ENCODE assay signal across 11 mouse cellular contexts in genomic region chr5:134946063-134946856, GRCm38 (mm10). TPM values are rescaled to one million over a fixed set of nuclear protein-coding genes. Genes with fewer than 3 reads are reported as not detected.
DNase-seq lines count a peak whose midpoint lies in the region; ATAC-seq and TF ChIP-seq lines count a peak whose summit lies in the region.
"Had no signal": no experiment of that assay in that cellular context is flagged by ENCODE, and none has a peak within 500 bp of the region (broad histone marks: within the 10 kb centered on the region; RNA-seq: fewer than 3 reads in every experiment).

No protein-coding gene starts in this region.

- DNase-seq in heart, adult 2 months, result no peak
- no peak for DNase-seq in neural tube, embryonic 11.5 days (ENCODE audit: low spot score)
- DNase-seq in adrenal gland, adult 8-10 months, result no peak
- DNase-seq in adipocyte (ENCODE audit: low spot score), result no peak
- DNase-seq: adrenal gland, postnatal 25 days; spleen, adult 18-20 months had no signal

- TF ChIP-seq POLR2A in heart, adult 2 months (IDR thresholded peaks at IDR 0.05; ENCODE audit: insufficient read depth, low read depth, low read length), result no peak
- no peak for TF ChIP-seq POLR2A in small intestine, adult 2 months (IDR thresholded peaks at IDR 0.05; ENCODE audit: low read depth, low read length)

- no peak overlapping the region for H3K9ac ChIP-seq in heart, embryonic 15.5 days
- no peak overlapping the region for H3K9ac ChIP-seq in heart, adult 2 months (ENCODE audit: low read depth, low read length)
- no peak overlapping the region for H3K9ac ChIP-seq in neural tube, embryonic 11.5 days (ENCODE audit: low read length)
- no peak overlapping the region for H3K9ac ChIP-seq in neural tube, embryonic 15.5 days (replicated peaks)
- peak overlapping the region; percentile 35 for H3K9ac ChIP-seq in hindbrain, embryonic 12.5 days

- peak overlapping the region; percentile 28 for H3K4me3 ChIP-seq in heart, embryonic 15.5 days
- no peak overlapping the region for H3K4me3 ChIP-seq in heart, adult 2 months
- H3K4me3 ChIP-seq in neural tube, embryonic 11.5 days (ENCODE audit: low read depth, low read length), result no peak overlapping the region
- no peak overlapping the region for H3K4me3 ChIP-seq in neural tube, embryonic 15.5 days (replicated peaks)
- H3K4me3 ChIP-seq in hindbrain, embryonic 12.5 days, result peak overlapping the region; percentile 15
- peak overlapping the region; percentile 60 for H3K4me3 ChIP-seq in small intestine, adult 2 months (ENCODE audit: low read depth, low read length)
- H3K4me3 ChIP-seq: myocyte had no signal

- H3K4me2 ChIP-seq in heart, embryonic 15.5 days, result peak overlapping the region; percentile 39
- peak overlapping the region; percentile 10; the same call in 1 of the 2 replicates for H3K4me2 ChIP-seq in neural tube, embryonic 11.5 days (ENCODE audit: low read depth)
- H3K4me2 ChIP-seq in neural tube, embryonic 15.5 days, result no peak overlapping the region
- peak overlapping the region; percentile 33; the same call in 1 of the 2 replicates for H3K4me2 ChIP-seq in hindbrain, embryonic 12.5 days (replicated peaks)

- WGBS in heart, embryonic 15.5 days, result 30% methylated on average over 43 of the region's 43 CpGs
- 55% methylated on average over 43 of the region's 43 CpGs for WGBS in heart, adult 2 months
- 14% methylated on average over 43 of the region's 43 CpGs for WGBS in neural tube, embryonic 11.5 days
- WGBS in neural tube, embryonic 15.5 days, result 17% methylated on average over 43 of the region's 43 CpGs
- 18% methylated on average over 42 of the region's 43 CpGs for WGBS in hindbrain, embryonic 12.5 days
- 18% methylated on average over 43 of the region's 43 CpGs for WGBS in small intestine, adult 2 months

- TF ChIP-seq CTCF in heart, adult 2 months (IDR thresholded peaks at IDR 0.05), result no peak
- no peak for TF ChIP-seq CTCF in small intestine, adult 2 months (IDR thresholded peaks at IDR 0.05; ENCODE audit: extremely low read depth, insufficient read length, insufficient replicate concordance, low read depth, low read length)

- peaks cover 29% of the 10 kb centered on the region for H3K4me1 ChIP-seq in heart, embryonic 15.5 days (replicated peaks)
- H3K4me1 ChIP-seq in heart, adult 2 months (ENCODE audit: control insufficient read depth, insufficient read depth, low read length), result no peaks in the 10 kb centered on the region
- no peaks in the 10 kb centered on the region; the same call in 1 of the 2 replicates for H3K4me1 ChIP-seq in neural tube, embryonic 11.5 days (ENCODE audit: control insufficient read depth, insufficient read depth, low read length)
- H3K4me1 ChIP-seq in neural tube, embryonic 15.5 days, result peaks cover 11% of the 10 kb centered on the region
- H3K4me1 ChIP-seq in hindbrain, embryonic 12.5 days, result peaks cover 9% of the 10 kb centered on the region
- H3K4me1 ChIP-seq in small intestine, adult 2 months (ENCODE audit: control insufficient read depth, insufficient read depth, insufficient read length, low read length), result peaks cover 15% of the 10 kb centered on the region

- no peak for TF ChIP-seq EP300 in heart, adult 2 months (IDR thresholded peaks at IDR 0.05; ENCODE audit: insufficient read depth, low read depth, low read length)

- no peaks in the 10 kb centered on the region for H3K36me3 ChIP-seq in heart, embryonic 15.5 days
- H3K36me3 ChIP-seq in heart, adult 2 months (ENCODE audit: control insufficient read depth, insufficient read depth, low read length), result no peaks in the 10 kb centered on the region
- no peaks in the 10 kb centered on the region for H3K36me3 ChIP-seq in neural tube, embryonic 11.5 days (ENCODE audit: control insufficient read depth, insufficient read depth, low read length)
- H3K36me3 ChIP-seq in neural tube, embryonic 15.5 days, result no peaks in the 10 kb centered on the region
- H3K36me3 ChIP-seq in hindbrain, embryonic 12.5 days, result no peaks in the 10 kb centered on the region
- no peaks in the 10 kb centered on the region for H3K36me3 ChIP-seq in small intestine, adult 2 months (ENCODE audit: control insufficient read depth, insufficient read depth, low read length)

- no peaks in the 10 kb centered on the region for H3K79me2 ChIP-seq in heart, adult 2 months (replicated peaks; ENCODE audit: control insufficient read depth, insufficient read depth, low read length)

- no peaks in the 10 kb centered on the region for H3K9me3 ChIP-seq in heart, embryonic 15.5 days (replicated peaks)
- H3K9me3 ChIP-seq in neural tube, embryonic 11.5 days (ENCODE audit: control insufficient read depth, low read length), result no peaks in the 10 kb centered on the region
- H3K9me3 ChIP-seq in neural tube, embryonic 15.5 days (replicated peaks), result no peaks in the 10 kb centered on the region
- no peaks in the 10 kb centered on the region for H3K9me3 ChIP-seq in hindbrain, embryonic 12.5 days (replicated peaks)

- no peak overlapping the region; the same call in 1 of the 2 replicates for H3K27ac ChIP-seq in heart, embryonic 15.5 days
- H3K27ac ChIP-seq in heart, adult 2 months, result no peak overlapping the region
- H3K27ac ChIP-seq in neural tube, embryonic 11.5 days (ENCODE audit: low read depth, low read length), result no peak overlapping the region
- H3K27ac ChIP-seq in neural tube, embryonic 15.5 days (replicated peaks), result no peak overlapping the region
- no peak overlapping the region for H3K27ac ChIP-seq in hindbrain, embryonic 12.5 days
- H3K27ac ChIP-seq in small intestine, adult 2 months (ENCODE audit: insufficient read depth, low read depth, low read length), result 0 out of 2 replicates have a peak overlapping the region, but pooled peaks have one; percentile 1

- H3K27me3 ChIP-seq in heart, embryonic 15.5 days, result peaks cover 25% of the 10 kb centered on the region
- H3K27me3 ChIP-seq in heart, adult 2 months (ENCODE audit: control insufficient read depth, insufficient read depth, low read length), result no peaks in the 10 kb centered on the region
- H3K27me3 ChIP-seq in neural tube, embryonic 11.5 days (ENCODE audit: control insufficient read depth, insufficient read depth, low read length), result peaks cover 22% of the 10 kb centered on the region
- peaks cover 24% of the 10 kb centered on the region for H3K27me3 ChIP-seq in neural tube, embryonic 15.5 days (replicated peaks)
- peaks cover 41% of the 10 kb centered on the region for H3K27me3 ChIP-seq in hindbrain, embryonic 12.5 days
- peaks cover 6% of the 10 kb centered on the region for H3K27me3 ChIP-seq in small intestine, adult 2 months (ENCODE audit: control insufficient read depth, insufficient read depth, low read length)

- intact Hi-C loops in heart, adult 2 months (cut with DNase I), result no loop called here

- no peak for ATAC-seq in heart, embryonic 15.5 days (replicated peaks; ENCODE audit: insufficient number of reproducible peaks, insufficient read depth, low FRiP score, low read depth)
- ATAC-seq in neural tube, embryonic 11.5 days (ENCODE audit: insufficient read depth, low FRiP score, low TSS enrichment), result no peak
- no peak for ATAC-seq in neural tube, embryonic 15.5 days (ENCODE audit: low FRiP score)
- ATAC-seq in hindbrain, embryonic 12.5 days (ENCODE audit: low FRiP score), result no peak

RNA-seq across cellular contexts. Expression of gene Cldn4, which starts 0.5 kb away (rescaled TPM):
- polyA plus RNA-seq in heart, embryonic 15.5 days (2015; fragmentation: Nextera tagmentation; extraction: Ambion mirVana), result 1.1 and 4.2 TPM in 2 replicates
- total RNA-seq in heart, adult 2 months (2021), result not detected
- 0.68 TPM in 1 of 2 replicates, not detected in the other for polyA plus RNA-seq in heart, adult 2 months (2012; rRNA removed)
- 7.5 and 8.9 TPM in 2 replicates for polyA plus RNA-seq in neural tube, embryonic 11.5 days (2014; fragmentation: Nextera tagmentation; extraction: Ambion mirVana)
- 0.13 and 10.1 TPM in 2 replicates for polyA plus RNA-seq in neural tube, embryonic 15.5 days (2015; fragmentation: Nextera tagmentation; extraction: Ambion mirVana)
- 4.2 and 6.1 TPM in 2 replicates for polyA plus RNA-seq in hindbrain, embryonic 12.5 days (2016; fragmentation: Nextera tagmentation; extraction: Ambion mirVana)
- 112 and 571 TPM in 2 replicates for polyA plus RNA-seq in small intestine, adult 2 months (2012; rRNA removed)
- not detected for total RNA-seq in adrenal gland, adult 8-10 months (2022)
- total RNA-seq: adrenal gland, postnatal 25 days had no signal
- polyA plus RNA-seq: myocyte had no signal

RNA-seq across cellular contexts. Expression of gene Mettl27, which starts 14.1 kb away (rescaled TPM):
- 6.6 and 11.7 TPM in 2 replicates for polyA plus RNA-seq in heart, embryonic 15.5 days (2015; fragmentation: Nextera tagmentation; extraction: Ambion mirVana)
- total RNA-seq in heart, adult 2 months (2021), result 1 to 10 TPM; 4.1 to 6.7 TPM
- 2.8 TPM in 2 replicates for polyA plus RNA-seq in heart, adult 2 months (2012; rRNA removed)
- polyA plus RNA-seq in neural tube, embryonic 11.5 days (2014; fragmentation: Nextera tagmentation; extraction: Ambion mirVana), result 8.7 and 11.6 TPM in 2 replicates
- 4.2 and 9.2 TPM in 2 replicates for polyA plus RNA-seq in neural tube, embryonic 15.5 days (2015; fragmentation: Nextera tagmentation; extraction: Ambion mirVana)
- polyA plus RNA-seq in hindbrain, embryonic 12.5 days (2016; fragmentation: Nextera tagmentation; extraction: Ambion mirVana), result 10.4 and 10.5 TPM in 2 replicates
- 8.2 and 21.4 TPM in 2 replicates for polyA plus RNA-seq in small intestine, adult 2 months (2012; rRNA removed)
- total RNA-seq in adrenal gland, adult 8-10 months (2022), result 10 to 100 TPM; 22.1 to 55.7 (median 44.6) TPM

RNA-seq across cellular contexts. Expression of gene Cldn13, which starts 30.9 kb away (rescaled TPM):
- 0.43 and 1.9 TPM in 2 replicates for polyA plus RNA-seq in heart, embryonic 15.5 days (2015; fragmentation: Nextera tagmentation; extraction: Ambion mirVana)
- total RNA-seq in heart, adult 2 months (2021), result not detected
- 0.10 TPM in 1 of 2 replicates, not detected in the other for polyA plus RNA-seq in heart, adult 2 months (2012; rRNA removed)
- polyA plus RNA-seq in neural tube, embryonic 11.5 days (2014; fragmentation: Nextera tagmentation; extraction: Ambion mirVana), result 2.4 and 4.0 TPM in 2 replicates
- polyA plus RNA-seq in neural tube, embryonic 15.5 days (2015; fragmentation: Nextera tagmentation; extraction: Ambion mirVana), result not detected in 2 replicates
- polyA plus RNA-seq in hindbrain, embryonic 12.5 days (2016; fragmentation: Nextera tagmentation; extraction: Ambion mirVana), result 2.4 and 2.6 TPM in 2 replicates
- not detected in 2 replicates for polyA plus RNA-seq in small intestine, adult 2 months (2012; rRNA removed)
- total RNA-seq in adrenal gland, adult 8-10 months (2022), result not detected
- total RNA-seq: adrenal gland, postnatal 25 days had no signal
- polyA plus RNA-seq: myocyte had no signal

RNA-seq across cellular contexts. Expression of gene Tmem270, which starts 39.7 kb away (rescaled TPM):
- not detected in 2 replicates for polyA plus RNA-seq in heart, embryonic 15.5 days (2015; fragmentation: Nextera tagmentation; extraction: Ambion mirVana)
- not detected for total RNA-seq in heart, adult 2 months (2021)
- not detected in 2 replicates for polyA plus RNA-seq in heart, adult 2 months (2012; rRNA removed)
- polyA plus RNA-seq in neural tube, embryonic 11.5 days (2014; fragmentation: Nextera tagmentation; extraction: Ambion mirVana), result not detected in 2 replicates
- polyA plus RNA-seq in neural tube, embryonic 15.5 days (2015; fragmentation: Nextera tagmentation; extraction: Ambion mirVana), result not detected in 2 replicates
- polyA plus RNA-seq in hindbrain, embryonic 12.5 days (2016; fragmentation: Nextera tagmentation; extraction: Ambion mirVana), result not detected in 2 replicates
- not detected in 2 replicates for polyA plus RNA-seq in small intestine, adult 2 months (2012; rRNA removed)
- total RNA-seq in adrenal gland, adult 8-10 months (2022), result not detected
- total RNA-seq: adrenal gland, postnatal 25 days had no signal
- polyA plus RNA-seq: myocyte had no signal

RNA-seq across cellular contexts. Expression of gene Cldn3, which starts 39.8 kb away (rescaled TPM):
- polyA plus RNA-seq in heart, embryonic 15.5 days (2015; fragmentation: Nextera tagmentation; extraction: Ambion mirVana), result 7.7 and 18.1 TPM in 2 replicates
- under 1 TPM in 1 of 2 experiments, not detected in 1; 0.26 TPM for total RNA-seq in heart, adult 2 months (2021)
- 0.12 and 6.8 TPM in 2 replicates for polyA plus RNA-seq in heart, adult 2 months (2012; rRNA removed)
- polyA plus RNA-seq in neural tube, embryonic 11.5 days (2014; fragmentation: Nextera tagmentation; extraction: Ambion mirVana), result 2.2 and 3.1 TPM in 2 replicates
- 0.96 and 16.8 TPM in 2 replicates for polyA plus RNA-seq in neural tube, embryonic 15.5 days (2015; fragmentation: Nextera tagmentation; extraction: Ambion mirVana)
- 8.2 and 18.3 TPM in 2 replicates for polyA plus RNA-seq in hindbrain, embryonic 12.5 days (2016; fragmentation: Nextera tagmentation; extraction: Ambion mirVana)
- 1,043 and 2,448 TPM in 2 replicates for polyA plus RNA-seq in small intestine, adult 2 months (2012; rRNA removed)
- total RNA-seq in adrenal gland, adult 8-10 months (2022), result 1 to 10 TPM in 3 of 4 experiments, not detected in 1; 1.1 to 1.5 (median 1.4) TPM
- polyA plus RNA-seq: myocyte had no signal

Comparison
In these comparisons a context has a peak if more than half of its experiments do, and no peak if none do; other contexts are left out.
1. H3K4me3 ChIP-seq: peak in heart, embryonic 15.5 days (single experiment), hindbrain, embryonic 12.5 days (single experiment) and small intestine, adult 2 months (single experiment); none in heart, adult 2 months (single experiment), neural tube, embryonic 11.5 days (single experiment) and neural tube, embryonic 15.5 days (single experiment).
2. RNA of gene Cldn4, which starts 0.5 kb away (polyA plus RNA-seq): 112 to 571 TPM in small intestine, adult 2 months; 7.5 to 8.9 TPM in neural tube, embryonic 11.5 days, 4.2 to 6.1 TPM in hindbrain, embryonic 12.5 days, 1.1 to 4.2 TPM in heart, embryonic 15.5 days, 0.68 TPM in heart, adult 2 months and 0.13 to 10.1 TPM in neural tube, embryonic 15.5 days; every median in the first group is over 10 times any median in the second.